Mouse (Mus musculus) lung, adult 2 months (tissue): ENCODE measurements around the gene Galnt10. TPM values are rescaled to one million over a fixed set of nuclear protein-coding genes. Genes with fewer than 3 reads are reported as not detected.

Source experiments
- DNase-seq: peaks from one replicate; pipeline ENCODE4 v3.0.0; 2022
- H3K4me1 ChIP-seq: fragments of 200-500 bp; 2 replicates; pipeline ENCODE4 v1.6.1; 2011; ENCODE audit warnings: low read length; ENCODE audit not compliant: control insufficient read depth, insufficient read depth
- H3K4me3 ChIP-seq: fragments of 200-500 bp; replicated peaks from 2 replicates; pipeline ENCODE3; 2011; ENCODE audit warnings: low read depth, mild to moderate bottlenecking, control low read depth, low read length; ENCODE audit errors: extremely low read depth
- CTCF ChIP-seq: fragments of 200-500 bp; IDR thresholded peaks from 2 replicates; pipeline ENCODE4 v1.5.1; 2011; ENCODE audit warnings: mild to moderate bottlenecking, low read length, control low read depth; ENCODE audit not compliant: insufficient read depth
- POLR2A ChIP-seq: fragments of 200-500 bp; IDR thresholded peaks from 2 replicates; pipeline ENCODE4 v1.6.1; 2011; ENCODE audit warnings: low read depth, mild to moderate bottlenecking, control low read depth, low read length, borderline replicate concordance; ENCODE audit errors: extremely low read depth
- WGBS: fragments of 180-500 bp; shearing (Covaris S2); methylation state at CpG from one replicate; pipeline ENCODE4 v1.1.7; 2018; 5-methylcytosine and 5-hydroxymethylcytosine counted together
- polyA plus RNA-seq: library from polyadenylated mRNA; depleted of rRNA; stranded (reverse); fragments of >200 nt; gene quantifications from 2 replicates; pipeline ENCODE4 v1.2.3, GENCODE M21; 2012

Galnt10 gene
- polyA plus RNA-seq, 1 experiment = 6.4 TPM

DNA sequence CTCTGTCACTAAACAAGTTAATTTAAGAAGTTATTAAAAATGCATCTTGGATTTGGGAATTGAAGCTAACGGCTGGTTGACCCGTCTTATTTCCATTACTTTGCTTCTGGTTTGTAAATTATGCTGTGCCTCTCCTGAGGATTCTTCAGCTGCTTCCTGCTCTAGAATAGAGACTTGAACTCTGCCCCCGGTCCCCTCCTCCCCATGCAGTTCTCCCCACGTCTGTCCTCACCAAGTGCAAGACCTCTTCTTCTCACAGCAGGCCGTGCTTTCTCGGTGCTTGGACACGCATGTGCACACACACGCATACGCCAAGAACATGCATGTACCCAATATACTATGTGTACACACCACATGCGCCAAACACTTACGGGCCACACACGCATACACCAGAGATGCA lies 18.0 kb downstream of the Galnt10 start:
- Histone ChIP-seq H3K4me3 (no peak overlapping the region), H3K4me1 (no peaks in the 10 kb centered on the region)
- no peak for TF ChIP-seq CTCF
- no peak for TF ChIP-seq POLR2A
- 85% methylated on average over 12 of the region's 12 CpGs for WGBS
- DNase-seq = no peak

- TF ChIP-seq POLR2A (no peak), CTCF (no peak)
- WGBS = 72% methylated on average over 5 of the region's 5 CpGs
- Histone ChIP-seq H3K4me3 (no peak overlapping the region), H3K4me1 (no peaks in the 10 kb centered on the region)
- no peak for DNase-seq
Measured at GRCm38 (mm10) chr11:57664741-57665140, 19.5 kb downstream of the Galnt10 start.

DNA sequence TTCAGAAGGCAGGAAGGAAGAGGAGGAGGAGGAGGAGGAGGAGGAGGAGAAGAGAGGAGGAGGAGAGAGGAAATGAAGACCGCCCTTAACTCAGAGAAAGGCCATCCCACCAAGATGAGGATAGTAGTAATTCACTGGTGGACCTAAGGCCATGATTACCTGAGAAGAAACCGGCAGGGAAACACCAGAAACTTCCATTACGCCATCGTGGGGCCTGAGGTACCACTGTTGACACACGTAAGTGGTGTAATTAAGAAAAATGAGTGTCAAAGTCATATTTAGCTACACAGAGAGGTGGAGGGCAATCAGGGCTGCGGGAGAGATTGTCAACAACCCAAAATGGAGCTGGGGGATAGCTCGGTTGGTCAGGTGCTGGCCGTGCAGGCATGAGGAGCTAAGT lies 23.0 kb downstream of the Galnt10 start:
- H3K4me1 ChIP-seq = peaks cover 2% of the 10 kb centered on the region; the same call in 1 of the 2 replicates
- WGBS = 87% methylated on average over 8 of the region's 8 CpGs
- TF ChIP-seq CTCF (no peak), POLR2A (no peak)

GRCm38 (mm10) chr11:57669522-57669921 lies 24.3 kb downstream of the Galnt10 start:
- no peak for DNase-seq
- WGBS = 75% methylated on average over 6 of the region's 6 CpGs
- TF ChIP-seq CTCF (no peak), POLR2A (no peak)
- H3K4me3 ChIP-seq = no peak overlapping the region
- H3K4me1 ChIP-seq = peaks cover 12% of the 10 kb centered on the region

More for the DNA sequence above, 23.0 kb downstream of the Galnt10 start:
- no peak overlapping the region for H3K4me3 ChIP-seq
- DNase-seq = no peak

- Histone ChIP-seq H3K4me3 (no peak overlapping the region), H3K4me1 (peaks cover 16% of the 10 kb centered on the region)
- TF ChIP-seq CTCF = no peak
- TF ChIP-seq POLR2A = no peak
- no peak for DNase-seq
- 55% methylated on average over 5 of the region's 5 CpGs for WGBS
Measured at GRCm38 (mm10) chr11:57671120-57671697, 26.0 kb downstream of the Galnt10 start.

DNA sequence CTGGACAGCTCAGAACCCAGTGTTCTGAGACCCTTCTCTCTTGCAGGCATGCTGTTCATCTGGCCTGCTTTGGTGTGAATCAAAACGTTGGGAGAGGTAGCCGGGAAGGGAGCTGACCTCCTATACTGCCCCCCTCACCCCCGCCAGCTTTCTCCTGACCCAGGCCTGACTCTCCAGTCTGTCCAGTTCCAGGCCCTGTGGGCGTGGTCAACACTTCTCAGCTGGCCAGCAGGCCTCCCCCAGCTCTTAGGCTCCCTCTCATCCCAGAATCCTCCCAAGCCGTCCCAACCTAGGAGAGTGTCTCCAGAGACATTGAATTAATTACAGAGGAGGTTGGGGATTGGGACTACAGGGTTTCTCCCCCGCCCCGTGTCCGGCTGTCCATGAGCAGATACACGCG lies 26.6 kb downstream of the Galnt10 start:
- Histone ChIP-seq H3K4me3 (no peak overlapping the region), H3K4me1 (peaks cover 16% of the 10 kb centered on the region)
- DNase-seq = no peak
- TF ChIP-seq POLR2A = no peak
- TF ChIP-seq CTCF = no peak
- WGBS = 74% methylated on average over 10 of the region's 10 CpGs

GRCm38 (mm10) chr11:57672995-57673394 lies 27.8 kb downstream of the Galnt10 start:
- WGBS = 81% methylated on average over 9 of the region's 9 CpGs
- TF ChIP-seq POLR2A (no peak), CTCF (no peak)
- Histone ChIP-seq H3K4me1 (peaks cover 16% of the 10 kb centered on the region), H3K4me3 (no peak overlapping the region)
- no peak for DNase-seq

- no peak for TF ChIP-seq CTCF
- TF ChIP-seq POLR2A = no peak
- H3K4me3 ChIP-seq = no peak overlapping the region
- DNase-seq = no peak
- 33% methylated on average over 12 of the region's 12 CpGs for WGBS
- H3K4me1 ChIP-seq = peaks cover 16% of the 10 kb centered on the region
Measured at GRCm38 (mm10) chr11:57673977-57674687, 28.9 kb downstream of the Galnt10 start.

DNA sequence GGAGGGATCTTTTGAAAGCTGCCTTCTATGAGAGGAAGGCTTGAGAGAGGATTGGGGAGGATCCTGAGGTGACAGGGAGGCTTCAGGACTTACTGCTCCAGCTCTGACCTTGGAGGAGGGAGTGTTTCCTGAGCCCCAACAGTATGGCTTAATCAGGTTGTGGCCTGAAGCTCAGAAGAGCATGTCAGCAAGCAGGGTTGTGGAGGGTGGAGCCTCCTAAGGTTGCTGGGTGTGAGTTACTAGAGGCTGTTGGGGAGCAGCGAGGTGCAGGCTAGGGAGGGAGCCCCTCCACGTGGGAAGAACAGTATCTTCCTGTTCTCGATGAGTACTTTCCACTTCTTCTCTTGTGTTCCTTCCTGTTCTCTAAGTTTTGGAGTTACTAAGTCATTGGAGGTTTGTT lies 32.0 kb downstream of the Galnt10 start:
- Histone ChIP-seq H3K4me1 (peaks cover 16% of the 10 kb centered on the region), H3K4me3 (no peak overlapping the region)
- 40% methylated on average over 3 of the region's 3 CpGs for WGBS
- TF ChIP-seq POLR2A (no peak), CTCF (no peak)
- no peak for DNase-seq

DNA sequence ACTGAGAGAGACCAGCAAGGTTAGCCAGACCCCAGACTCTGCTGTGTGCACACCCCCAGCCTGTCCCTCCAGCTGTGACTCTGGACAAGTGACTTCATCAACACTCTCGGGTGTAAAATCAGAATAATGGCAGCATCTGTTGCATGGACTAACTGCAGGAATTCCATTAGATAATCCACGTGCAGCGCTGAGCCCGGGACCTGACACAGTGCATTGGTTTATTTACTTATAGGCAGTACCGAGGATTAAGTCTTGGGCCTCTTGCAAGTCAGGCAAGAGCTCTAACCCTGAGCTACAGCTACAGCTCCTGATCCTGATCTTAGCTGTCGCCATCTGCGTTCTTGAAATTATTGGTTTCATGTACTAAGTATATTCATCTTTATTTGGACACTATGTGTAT lies 37.3 kb downstream of the Galnt10 start:
- 61% methylated on average over 7 of the region's 7 CpGs for WGBS
- no peak for DNase-seq
- no peak for TF ChIP-seq POLR2A
- no peak for TF ChIP-seq CTCF
- H3K4me1 ChIP-seq = peaks cover 3% of the 10 kb centered on the region; the same call in 1 of the 2 replicates
- no peak overlapping the region for H3K4me3 ChIP-seq
